Mouse (Mus musculus) megakaryocyte, embryonic 14.5 days (primary cell): ENCODE data around the gene Nr1h2.

Experiments
- FLI1 ChIP-seq: IDR thresholded peaks from 2 replicates; pipeline ENCODE4 v1.6.1; 2012; ENCODE audit warnings: low read length, inconsistent platforms, mixed read lengths
- GATA1 ChIP-seq: IDR thresholded peaks from 3 replicates; pipeline ENCODE4 v1.6.1; 2012; ENCODE audit warnings: mixed read lengths, low read length, inconsistent platforms, borderline replicate concordance

DNA sequence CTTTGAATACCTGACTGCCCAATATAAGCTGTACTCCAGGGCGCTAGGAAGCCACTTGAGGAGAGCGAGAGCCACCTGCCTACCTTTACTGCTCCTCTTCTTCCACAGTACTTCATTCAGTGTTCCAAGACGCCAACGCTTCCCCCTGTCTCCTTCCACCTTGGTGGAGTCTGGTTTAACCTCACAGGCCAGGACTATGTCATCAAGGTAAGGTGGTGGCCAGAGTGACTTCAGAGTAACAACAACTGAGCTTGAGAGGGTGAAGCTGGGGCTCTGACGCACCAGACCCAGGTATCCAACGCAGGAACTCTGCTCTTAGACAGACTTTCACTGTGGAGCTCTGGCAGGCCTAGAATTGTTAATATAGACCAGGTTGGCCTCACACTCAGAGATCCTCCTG, 31.9 kb upstream of the Nr1h2 start:
- TF ChIP-seq GATA1 (no peak), FLI1 (no peak)
